Mouse (Mus musculus) heart, adult 10 weeks (tissue): ENCODE data around the gene Map4k3. TPM values are rescaled to one million over a fixed set of nuclear protein-coding genes. Genes with fewer than 3 reads are reported as not detected.

Source experiments
- polyA plus RNA-seq: library from polyadenylated mRNA; stranded (reverse); fragments of 350-450 nt; fragmentation: Illumina TruSeq; extraction: RNeasy Lipid Tissue Mini Kit (QIAGEN cat#74804); gene quantifications from one replicate; pipeline ENCODE4 v1.2.3, GENCODE M21; 2014; ENCODE audit warnings: low read depth, low replicate concordance

The Map4k3 gene
- 27.0 TPM for polyA plus RNA-seq

GRCm38 (mm10) chr17:80728062-80728858 lies at the start of gene Map4k3:
Gene Map4k3, minus strand, starts transcription at chr17:80728485.

GRCm38 (mm10) chr17:80577639-80578038 lies 150.6 kb downstream of the Map4k3 start, which contains the start of gene Cdkl4:
Gene Cdkl4, minus strand, starts transcription at chr17:80577813.

Other genes starting within 250 kb of the Map4k3 start
- gene Sos1, start 248.0 kb downstream of the Map4k3 start, polyA plus RNA-seq, result 7.5 TPM
- not detected for gene Cdkl4, start 150.7 kb downstream of the Map4k3 start, polyA plus RNA-seq
- gene Tmem178, start 216.1 kb upstream of the Map4k3 start, polyA plus RNA-seq, result 0.26 TPM